Mouse (Mus musculus) hematopoietic stem cell, adult 5-6 weeks (primary cell): ENCODE measurements around the gene Cuedc1. TPM values are rescaled to one million over a fixed set of nuclear protein-coding genes. Genes with fewer than 3 reads are reported as not detected.
"Not testable (repeated sequence)": the region's sequence is repeated elsewhere in the genome, so short reads cannot be mapped to it uniquely, and the experiment has no call there.

Source experiments
- ATAC-seq, 2 experiments: fragments of 125-278 bp in 1 of 2; replicated peaks in 1 of 2; 2 replicates each; pipeline ENCODE4 v1.8.0; 2016 to 2017; ENCODE audit warnings: inconsistent platforms in 2 of 2, mild to moderate bottlenecking in 2 of 2, moderate number of reproducible peaks in 2 of 2, low read depth in 1 of 2, moderate TSS enrichment in 1 of 2; ENCODE audit not compliant: low FRiP score in 2 of 2, poor library complexity in 2 of 2, severe bottlenecking in 2 of 2, insufficient read depth in 1 of 2, low TSS enrichment in 1 of 2
- total RNA-seq: library from RNA; stranded (forward); fragments of 172-1452, 232-1000 nt; gene quantifications from 2 replicates; pipeline ENCODE4 v1.2.3, GENCODE M21; 2017

Gene Cuedc1
- total RNA-seq, 1 experiment from 2014 or later = 9.5 TPM

- ATAC-seq = no peak
Observed at GRCm38 (mm10) chr11:88202077-88202476, 104.2 kb downstream of the Cuedc1 start.

GRCm38 (mm10) chr11:88203712-88204532, 106.1 kb downstream of the Cuedc1 start, which contains the start of gene Mrps23:
TSS of gene Mrps23 (plus strand) at chr11:88204388.
- ATAC-seq = peak; percentile 96 to 98

- ATAC-seq = 0 out of 4 replicates have a peak, but pooled peaks of 1 of the 2 experiments have one; percentile 18
Observed at GRCm38 (mm10) chr11:88204593-88205368, 106.9 kb downstream of the Cuedc1 start.

GRCm38 (mm10) chr11:88206576-88206975, 108.7 kb downstream of the Cuedc1 start:
- ATAC-seq = not testable (repeated sequence)

DNA sequence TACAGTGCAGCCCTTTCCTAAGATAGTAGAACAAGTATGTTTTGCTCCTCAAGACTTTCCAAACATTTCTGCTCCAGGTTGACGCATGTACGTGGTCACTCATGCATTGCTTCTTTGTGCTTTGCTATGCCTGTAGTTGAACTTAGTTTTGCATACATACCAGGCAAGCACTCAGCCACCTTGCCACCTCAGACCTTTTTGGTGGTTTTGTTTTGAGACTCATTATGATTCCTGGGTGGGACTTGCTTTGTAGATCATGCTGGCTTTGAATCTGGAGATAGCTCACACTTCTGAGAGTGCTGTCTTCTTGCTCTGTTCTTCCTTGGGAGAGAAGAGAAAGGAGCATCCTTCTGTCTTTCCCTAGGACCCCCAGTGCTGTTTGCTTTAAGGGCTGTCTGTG, 109.8 kb downstream of the Cuedc1 start:
- ATAC-seq = no peak

GRCm38 (mm10) chr11:88211824-88212582, 114.1 kb downstream of the Cuedc1 start:
- ATAC-seq = no peak

GRCm38 (mm10) chr11:88213757-88214156, 115.9 kb downstream of the Cuedc1 start:
- ATAC-seq = no peak

DNA sequence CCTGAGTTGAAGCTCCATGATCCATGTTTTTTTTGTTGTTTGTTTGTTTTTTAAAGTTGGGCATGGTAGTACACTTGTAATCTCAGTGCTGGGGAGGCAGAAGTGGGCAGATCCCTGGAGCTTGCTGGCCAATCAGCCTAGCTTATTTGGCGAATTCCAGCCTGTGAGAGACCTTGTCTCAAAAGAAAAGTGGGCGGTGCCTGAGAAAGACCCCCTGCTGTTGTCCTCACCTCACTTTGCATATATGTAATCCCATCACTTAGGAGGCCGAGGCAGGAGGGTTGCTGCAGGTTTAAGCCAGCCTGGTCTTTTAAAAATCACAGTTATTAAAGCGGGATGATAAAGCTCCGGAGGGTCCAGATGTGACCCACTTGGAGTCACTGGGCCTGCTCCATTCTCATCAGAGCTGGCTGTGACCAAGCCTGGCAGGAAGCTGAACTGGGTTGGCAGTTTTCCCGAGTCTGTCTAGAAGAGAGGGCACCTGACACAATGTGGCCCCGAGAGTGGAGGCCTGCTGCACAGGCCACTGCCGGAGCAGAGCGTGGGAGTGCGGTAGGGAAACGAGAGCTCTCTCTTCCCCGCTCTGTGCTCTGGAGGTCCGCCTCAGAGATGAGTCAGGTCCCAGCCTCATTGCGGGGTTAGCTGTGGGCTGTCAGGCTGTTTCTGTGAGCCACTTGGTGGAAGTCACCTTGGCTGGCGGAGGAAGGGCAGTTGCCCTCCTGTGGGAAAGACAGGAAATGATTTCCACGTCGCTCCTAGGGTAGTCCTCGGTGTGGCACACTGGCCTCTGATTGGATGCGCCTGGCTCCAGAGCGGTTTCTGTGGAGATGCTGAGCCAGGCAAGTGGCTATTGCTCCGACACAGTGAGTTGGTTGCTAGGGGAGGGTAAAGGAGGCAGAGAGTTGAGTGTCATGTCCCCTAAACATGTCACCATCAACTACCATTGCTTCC, 117.3 kb downstream of the Cuedc1 start:
- peak; percentile 23 to 49 for ATAC-seq

- peak; percentile 57 to 65; a peak in 1 of 4 replicates for ATAC-seq
Observed at GRCm38 (mm10) chr11:88216231-88216685, 118.4 kb downstream of the Cuedc1 start.

DNA sequence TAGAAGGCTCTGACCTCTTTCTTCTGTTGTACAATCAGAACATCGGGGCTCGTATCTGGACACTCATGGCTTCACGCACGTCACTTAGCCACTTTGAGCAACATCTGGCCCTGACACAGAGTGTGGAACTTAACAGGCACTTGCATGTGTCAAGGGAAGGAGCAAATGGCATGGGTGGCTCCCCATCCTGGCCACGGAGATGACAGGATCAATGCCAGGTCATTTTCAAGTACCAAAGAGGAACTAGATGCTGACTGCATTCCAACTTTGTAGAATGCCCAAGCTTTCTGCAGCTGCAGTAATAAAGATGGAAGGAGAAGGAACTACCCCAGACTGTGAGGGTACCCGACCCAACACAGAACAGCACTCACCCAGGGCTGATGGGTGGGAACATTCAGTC, 120.3 kb downstream of the Cuedc1 start:
- no peak for ATAC-seq

GRCm38 (mm10) chr11:88218586-88218985, 120.7 kb downstream of the Cuedc1 start:
- ATAC-seq = no peak

DNA sequence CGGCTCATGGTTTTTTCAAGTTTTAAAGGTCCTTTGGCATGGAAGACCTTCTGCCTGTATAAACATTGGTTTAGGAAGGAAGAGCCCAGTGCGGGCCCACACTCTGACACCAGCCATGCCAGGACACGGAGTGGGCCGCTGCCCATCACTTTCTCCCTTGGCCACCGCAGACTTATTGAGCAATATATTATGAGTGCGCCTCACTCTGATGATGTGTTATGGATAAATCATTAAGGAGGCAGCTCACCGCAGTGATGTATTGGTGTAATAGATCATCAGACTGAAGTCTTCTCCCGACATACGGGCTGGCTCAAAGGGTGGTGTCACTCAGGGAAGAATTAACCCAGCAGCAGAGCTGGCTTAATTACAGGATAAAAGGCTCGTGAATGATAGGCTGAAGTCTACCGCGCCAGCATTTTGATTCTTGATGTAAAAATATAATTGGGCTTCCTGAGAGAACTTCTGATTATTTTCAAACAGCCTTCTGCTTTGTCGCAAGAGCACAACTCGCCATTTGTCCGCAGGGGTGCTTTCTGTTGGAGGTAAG, 124.1 kb downstream of the Cuedc1 start:
- ATAC-seq = no peak

DNA sequence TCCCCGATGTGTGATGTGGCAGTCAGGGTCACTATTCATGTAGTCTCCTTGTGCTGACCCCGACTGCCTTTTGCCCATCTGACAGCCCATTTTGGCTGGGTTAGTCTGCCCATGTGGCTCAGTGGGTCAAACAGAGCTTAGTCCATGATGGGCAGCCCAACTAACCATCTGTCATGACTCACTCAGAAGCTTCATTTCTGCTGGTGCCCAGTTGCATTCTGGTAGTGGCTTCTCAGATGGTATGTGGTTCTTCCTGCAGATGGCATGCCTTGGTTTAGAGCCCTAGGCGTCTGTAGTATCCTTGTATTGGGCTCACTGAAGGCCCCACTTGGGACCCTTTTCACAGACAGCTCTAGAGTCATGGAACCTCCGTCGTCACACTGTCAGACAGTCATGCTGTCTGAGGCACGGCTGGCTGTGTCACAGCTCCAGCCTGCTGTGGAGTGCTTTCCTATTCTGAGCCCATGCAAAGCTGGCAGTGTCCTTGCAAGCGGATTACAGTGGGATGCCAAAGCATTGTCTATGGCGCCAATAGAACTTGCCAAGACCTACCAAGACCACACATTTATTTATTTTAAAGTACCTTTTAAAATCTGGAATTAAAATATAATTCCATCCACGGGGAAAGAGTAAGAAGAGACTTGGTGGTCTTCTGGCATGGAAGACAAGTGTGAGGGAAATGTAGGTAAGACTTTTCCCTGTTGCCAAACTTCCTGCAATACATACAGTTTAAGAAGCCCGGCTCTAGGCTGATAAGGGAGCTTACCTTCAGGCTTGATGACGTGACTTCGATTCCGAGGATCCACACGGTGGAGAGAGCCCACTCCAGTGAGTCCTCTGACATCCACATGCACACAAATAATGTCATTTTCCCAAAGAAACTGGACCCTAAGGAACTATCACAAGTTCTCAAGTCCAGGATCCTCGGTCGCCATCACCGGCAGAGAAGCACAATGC, 129.4 kb downstream of the Cuedc1 start:
- no peak for ATAC-seq

DNA sequence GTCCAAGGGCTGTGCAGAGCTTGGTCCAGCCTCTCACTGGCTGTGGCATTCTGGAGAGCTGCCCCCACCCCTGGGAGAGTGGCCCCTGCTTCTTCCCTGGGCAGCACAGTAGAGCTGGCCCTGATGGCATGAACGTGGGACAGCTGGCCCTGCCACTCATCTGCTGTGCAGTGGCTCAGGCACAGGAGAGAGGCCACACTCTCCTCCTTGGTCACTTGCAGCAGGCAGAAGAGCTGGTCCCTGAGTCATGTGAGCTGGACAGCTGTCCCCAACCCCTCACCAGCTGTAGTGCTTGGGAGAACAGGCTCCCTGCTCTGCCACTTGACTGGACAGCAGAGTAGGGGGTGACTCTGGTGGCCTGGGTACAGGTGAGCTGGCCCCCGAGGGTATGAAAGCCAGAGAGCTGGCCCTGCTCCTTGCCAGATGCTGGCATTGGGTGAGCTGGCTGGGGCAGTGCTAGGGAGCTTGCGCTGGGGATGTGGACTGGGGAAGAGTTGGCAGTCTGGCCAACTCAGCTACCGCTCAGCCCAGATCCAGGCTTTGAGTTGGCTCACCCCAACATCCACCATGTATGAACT, 133.4 kb downstream of the Cuedc1 start:
- ATAC-seq = no peak
